In genomic region chr10:107982082-107982481, GRCm38 (mm10) we compare ENCODE assay signal across 23 mouse cellular contexts.
"Had no signal": no experiment of that assay in that cellular context is flagged by ENCODE, and none has a peak within 500 bp of the region (broad histone marks: within the 10 kb centered on the region; RNA-seq: fewer than 3 reads in every experiment).

No protein-coding gene starts in this region.

- H3K27me3 ChIP-seq: embryonic facial prominence, embryonic 12.5 days; embryonic facial prominence, embryonic 13.5 days; embryonic facial prominence, embryonic 15.5 days; forebrain, embryonic 12.5 days; forebrain, embryonic 13.5 days; forebrain, embryonic 15.5 days had no signal

- H3K27ac ChIP-seq: embryonic facial prominence, embryonic 10.5 days; embryonic facial prominence, embryonic 12.5 days; embryonic facial prominence, embryonic 13.5 days; embryonic facial prominence, embryonic 15.5 days; forebrain, embryonic 10.5 days; forebrain, embryonic 12.5 days; forebrain, embryonic 13.5 days; forebrain, embryonic 15.5 days; gastrocnemius, adult 2 months; heart, adult 2 months had no signal

- H3K4me2 ChIP-seq: embryonic facial prominence, embryonic 12.5 days; embryonic facial prominence, embryonic 13.5 days; embryonic facial prominence, embryonic 15.5 days; forebrain, embryonic 12.5 days; forebrain, embryonic 13.5 days; forebrain, embryonic 15.5 days had no signal

- DNase-seq: cerebellum, adult 9-11 months; cerebellum, postnatal 10 days; cerebellum, postnatal 14 days; cerebellum, postnatal 25 days; cerebellum, postnatal 36 days; embryo, embryonic 11 days; forebrain, postnatal 0 days; gastrocnemius, adult 2 months; gastrocnemius, postnatal 10 days; gastrocnemius, postnatal 14 days; gastrocnemius, postnatal 25 days; gastrocnemius, postnatal 36 days; heart, adult 18-20 months; heart, adult 2 months had no signal

- H3K9ac ChIP-seq: embryonic facial prominence, embryonic 12.5 days; embryonic facial prominence, embryonic 13.5 days; embryonic facial prominence, embryonic 15.5 days; forebrain, embryonic 12.5 days; forebrain, embryonic 13.5 days; forebrain, embryonic 15.5 days; forebrain, postnatal 0 days had no signal

- H3K4me3 ChIP-seq: embryonic facial prominence, embryonic 10.5 days; embryonic facial prominence, embryonic 12.5 days; embryonic facial prominence, embryonic 13.5 days; embryonic facial prominence, embryonic 15.5 days; erythroblast, embryonic 14.5 days; forebrain, embryonic 10.5 days; forebrain, embryonic 12.5 days; forebrain, embryonic 13.5 days; forebrain, embryonic 15.5 days; gastrocnemius, adult 2 months; heart, adult 2 months had no signal

- H3K36me3 ChIP-seq: embryonic facial prominence, embryonic 10.5 days; embryonic facial prominence, embryonic 12.5 days; embryonic facial prominence, embryonic 13.5 days; embryonic facial prominence, embryonic 15.5 days; forebrain, embryonic 10.5 days; forebrain, embryonic 12.5 days; forebrain, embryonic 15.5 days had no signal

- H3K9me3 ChIP-seq: embryonic facial prominence, embryonic 10.5 days; embryonic facial prominence, embryonic 12.5 days; embryonic facial prominence, embryonic 13.5 days; embryonic facial prominence, embryonic 15.5 days; forebrain, embryonic 10.5 days; forebrain, embryonic 12.5 days; forebrain, embryonic 13.5 days; forebrain, embryonic 15.5 days had no signal

- H3K4me1 ChIP-seq: embryonic facial prominence, embryonic 10.5 days; embryonic facial prominence, embryonic 12.5 days; embryonic facial prominence, embryonic 13.5 days; embryonic facial prominence, embryonic 15.5 days; forebrain, embryonic 10.5 days; forebrain, embryonic 12.5 days; forebrain, embryonic 13.5 days; forebrain, embryonic 15.5 days had no signal
